Mouse (Mus musculus) brown adipose tissue, adult 24 weeks (tissue): Measurements from ENCODE around the gene Rhoq. TPM values are rescaled to one million over a fixed set of nuclear protein-coding genes. Genes with fewer than 3 reads are reported as not detected.

Experiments
- H3K27ac ChIP-seq: fragments of 200-500 bp; replicated peaks from 2 replicates; pipeline ENCODE4 v1.5.1; 2012; ENCODE audit warnings: low read depth, mild to moderate bottlenecking, low read length
- H3K4me1 ChIP-seq: fragments of 200-500 bp; 2 replicates; pipeline ENCODE4 v1.6.1; 2012; ENCODE audit warnings: low read length, mixed read lengths; ENCODE audit not compliant: control insufficient read depth, insufficient read depth, insufficient read length
- H3K4me3 ChIP-seq: fragments of 200-500 bp; 2 replicates; pipeline ENCODE4 v1.5.1; 2012; ENCODE audit warnings: low read depth, mild to moderate bottlenecking, low read length, moderate library complexity; ENCODE audit not compliant: insufficient read depth
- polyA plus RNA-seq: library from polyadenylated mRNA; stranded (reverse); fragments of >200 nt; gene quantifications from 2 replicates; pipeline ENCODE4 v1.2.4, GENCODE M21; 2012; ENCODE audit not compliant: missing spikeins, insufficient read depth, insufficient read length

Rhoq gene
- polyA plus RNA-seq, 1 experiment: 182 TPM

- H3K27ac ChIP-seq: no peak overlapping the region
- H3K4me3 ChIP-seq: no peak overlapping the region
- H3K4me1 ChIP-seq: no peaks in the 10 kb centered on the region
Observed at GRCm38 (mm10) chr17:87008950-87009349, 46.1 kb downstream of the Rhoq start.

- Histone ChIP-seq H3K4me1 (no peaks in the 10 kb centered on the region), H3K27ac (no peak overlapping the region), H3K4me3 (no peak overlapping the region)
Observed at GRCm38 (mm10) chr17:87011301-87012019, 48.6 kb downstream of the Rhoq start.

GRCm38 (mm10) chr17:87019692-87020091 is 56.8 kb downstream of the Rhoq start:
- no peak overlapping the region for H3K27ac ChIP-seq
- no peak overlapping the region for H3K4me3 ChIP-seq
- no peaks in the 10 kb centered on the region for H3K4me1 ChIP-seq

- H3K4me3 ChIP-seq: peak overlapping the region; percentile 77
- peaks cover 4% of the 10 kb centered on the region; the same call in 1 of the 2 replicates for H3K4me1 ChIP-seq
- H3K27ac ChIP-seq: no peak overlapping the region
Observed at GRCm38 (mm10) chr17:87024491-87025242, 61.8 kb downstream of the Rhoq start.

GRCm38 (mm10) chr17:87025269-87025949 is 62.5 kb downstream of the Rhoq start, which contains the start of the genes Pigf and Cript:
Pigf (minus strand) TSS chr17:87025406.
Cript (plus strand) TSS chr17:87025550.
- H3K4me3 ChIP-seq: peak within 1 kb of the TSS; percentile 77
- peaks cover 4% of the 10 kb centered on the region; the same call in 1 of the 2 replicates for H3K4me1 ChIP-seq
- H3K27ac ChIP-seq: peak within 1 kb of the TSS; percentile 63

GRCm38 (mm10) chr17:87036141-87037073 is 73.5 kb downstream of the Rhoq start:
- H3K4me1 ChIP-seq: no peaks in the 10 kb centered on the region
- H3K4me3 ChIP-seq: no peak overlapping the region
- H3K27ac ChIP-seq: no peak overlapping the region

- Histone ChIP-seq H3K27ac (no peak overlapping the region), H3K4me1 (no peaks in the 10 kb centered on the region)
Observed at GRCm38 (mm10) chr17:87038496-87038895, 75.6 kb downstream of the Rhoq start.

GRCm38 (mm10) chr17:87041739-87042138 is 78.9 kb downstream of the Rhoq start:
- H3K4me1 ChIP-seq: no peaks in the 10 kb centered on the region
- no peak overlapping the region for H3K4me3 ChIP-seq
- no peak overlapping the region for H3K27ac ChIP-seq

More at GRCm38 (mm10) chr17:87038496-87038895, 75.6 kb downstream of the Rhoq start:
- H3K4me3 ChIP-seq: no peak overlapping the region

GRCm38 (mm10) chr17:87044364-87044763 is 81.5 kb downstream of the Rhoq start:
- H3K4me3 ChIP-seq: no peak overlapping the region
- no peaks in the 10 kb centered on the region for H3K4me1 ChIP-seq
- H3K27ac ChIP-seq: no peak overlapping the region

GRCm38 (mm10) chr17:87044796-87045195 is 81.9 kb downstream of the Rhoq start:
- Histone ChIP-seq H3K4me1 (no peaks in the 10 kb centered on the region), H3K27ac (no peak overlapping the region)

More at GRCm38 (mm10) chr17:87044796-87045195, 81.9 kb downstream of the Rhoq start:
- H3K4me3 ChIP-seq: no peak overlapping the region

Other genes starting within 250 kb of the Rhoq start
- gene Epas1, start 209.4 kb upstream of the Rhoq start, polyA plus RNA-seq: 196 and 238 TPM in 2 replicates
- gene Tmem247, start 45.7 kb upstream of the Rhoq start, polyA plus RNA-seq: not detected in 2 replicates
- not detected in 2 replicates for gene Atp6v1e2, start 15.2 kb upstream of the Rhoq start, polyA plus RNA-seq
- 9.2 and 11.6 TPM in 2 replicates for gene Pigf, start 62.3 kb downstream of the Rhoq start, polyA plus RNA-seq
- 96.6 and 131 TPM in 2 replicates for gene Cript, start 62.5 kb downstream of the Rhoq start, polyA plus RNA-seq
- gene Socs5, start 144.6 kb downstream of the Rhoq start, polyA plus RNA-seq: 12.3 and 14.0 TPM in 2 replicates